Mouse (Mus musculus): ENCODE measurements at regions not wholly inside any gene's neighbourhood (a gene's known extent, or its start where the extent isn't known, plus 50 kb on each side); places are given as distances from the start of the nearest gene placed in this dataset.
A peak's percentile ranks its signal among the peaks of the same experiment; 100 is the strongest.

GRCm38 (mm10) chr8:49845575-49845974, 1001.8 kb upstream of the Tenm3 start:
- no peak for DNase-seq

DNA sequence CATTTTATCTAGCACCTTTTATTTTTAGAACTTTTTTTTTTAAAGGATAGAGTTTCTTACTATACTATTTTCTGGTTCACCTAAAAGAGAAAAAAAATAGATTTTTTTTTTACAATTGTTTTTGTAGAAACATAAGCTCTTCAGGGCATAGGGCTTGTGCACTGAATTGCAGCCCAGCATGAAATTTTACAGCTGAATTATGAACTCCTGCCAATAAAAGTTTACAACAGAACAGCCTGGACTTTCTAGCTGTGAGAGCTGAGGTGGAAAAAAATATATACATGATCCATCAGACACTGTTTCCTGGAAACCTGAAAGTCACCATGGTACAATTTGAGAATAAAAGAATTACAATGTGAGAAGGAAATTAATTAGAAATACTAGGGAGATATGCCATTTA, 988.2 kb upstream of the Tenm3 start:
- DNase-seq: no peak

GRCm38 (mm10) chr8:49829345-49829744, 985.6 kb upstream of the Tenm3 start:
- DNase-seq: peak; percentile 47

DNA sequence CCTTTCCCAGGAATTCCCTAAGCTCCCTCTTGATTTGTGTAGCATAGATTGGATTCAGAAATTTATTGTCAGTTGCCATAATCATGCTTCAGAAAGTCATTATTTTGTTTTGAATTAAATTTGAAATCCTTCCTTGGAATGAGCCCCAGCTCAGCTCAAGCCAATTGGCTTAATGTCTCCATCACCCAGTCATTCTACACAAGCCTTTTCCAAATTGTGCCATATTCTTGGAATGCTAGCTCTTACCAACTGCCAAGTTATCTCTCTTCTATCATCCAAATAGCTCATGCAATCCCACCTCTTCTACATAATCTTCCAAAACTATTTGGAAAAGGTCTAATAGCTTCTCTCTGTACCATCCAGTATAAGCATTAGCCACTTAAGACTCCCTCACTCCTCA, 982.5 kb upstream of the Tenm3 start:
- DNase-seq: no peak

DNA sequence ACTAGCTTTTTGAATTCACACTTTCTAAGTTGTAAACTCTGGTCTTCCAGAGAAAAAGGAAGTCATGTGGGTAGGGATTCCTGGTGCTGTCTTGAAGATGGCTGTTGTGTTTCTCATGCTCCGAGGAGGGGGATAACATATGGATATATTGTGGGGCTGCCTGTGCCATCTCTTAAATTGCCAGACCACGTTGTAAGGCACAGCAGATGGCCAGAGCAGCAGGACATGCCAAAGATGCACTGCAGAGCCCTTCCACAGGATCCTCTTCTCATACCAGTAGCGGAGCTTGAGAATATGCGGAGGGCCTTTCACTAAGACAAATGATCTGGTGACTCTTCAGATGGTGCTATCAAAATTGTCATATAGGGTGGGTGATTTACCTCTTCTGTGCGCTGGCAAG, 981.2 kb upstream of the Tenm3 start:
- no peak for DNase-seq

DNA sequence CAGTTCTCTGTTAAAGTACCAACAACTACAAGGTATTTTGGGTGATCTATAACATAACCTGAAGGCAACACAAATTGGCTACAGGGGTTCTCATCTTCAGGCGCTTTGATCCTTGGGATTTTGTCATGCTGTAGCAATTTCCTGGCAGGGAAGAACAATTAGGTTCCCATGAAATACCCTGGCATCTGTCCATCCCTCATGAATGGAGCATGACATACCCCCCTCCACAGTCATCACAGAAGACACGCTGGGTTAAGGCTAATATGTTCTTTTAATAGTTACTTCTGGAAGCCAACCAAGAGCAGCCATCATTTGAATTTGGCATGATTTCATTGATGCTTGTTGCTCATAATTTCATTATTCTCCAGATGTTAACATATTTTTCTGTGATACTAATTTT, 979.0 kb upstream of the Tenm3 start:
- no peak for DNase-seq

GRCm38 (mm10) chr8:49799236-49799635, 955.5 kb upstream of the Tenm3 start:
- DNase-seq: no peak

GRCm38 (mm10) chr8:49796741-49797140, 953.0 kb upstream of the Tenm3 start:
- no peak for DNase-seq

DNA sequence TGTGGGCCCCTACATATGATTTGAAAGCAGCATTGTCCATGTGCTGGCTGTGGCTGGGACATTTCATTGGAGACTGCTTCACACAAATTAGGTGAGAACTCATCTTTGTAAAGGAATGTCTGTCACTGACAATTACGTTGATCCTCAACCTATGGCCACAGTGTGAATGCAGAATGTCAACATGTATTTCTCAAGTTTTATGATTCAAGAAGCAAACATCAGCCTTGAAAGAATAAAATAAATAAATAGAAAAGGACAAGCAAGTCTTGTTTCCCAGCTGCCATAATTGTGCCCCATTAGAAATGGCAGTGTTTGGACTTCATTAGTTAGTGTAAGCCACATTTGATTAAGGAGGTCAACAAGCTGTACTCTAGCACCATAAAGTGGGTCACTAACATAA, 950.7 kb upstream of the Tenm3 start:
- no peak for DNase-seq

DNA sequence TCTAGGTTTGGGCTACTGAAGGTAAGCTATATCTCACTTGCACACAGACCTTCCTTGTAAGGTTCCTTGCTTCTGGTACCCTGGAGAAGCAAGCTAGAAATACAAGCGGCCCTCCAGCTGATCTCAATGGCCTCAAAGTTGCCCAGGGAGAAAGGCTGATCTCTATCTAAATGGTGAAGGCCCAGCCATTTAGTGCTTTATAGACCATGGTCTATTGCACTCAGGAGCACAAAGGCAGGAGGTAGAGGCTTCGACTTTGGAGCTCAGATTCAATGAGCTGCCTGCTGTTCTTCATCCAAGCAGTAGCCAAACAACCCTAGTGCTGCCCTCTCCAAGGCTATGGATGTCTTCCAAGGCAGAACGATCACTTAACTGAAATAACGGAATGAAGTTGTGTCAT, 926.1 kb upstream of the Tenm3 start:
- no peak for DNase-seq

GRCm38 (mm10) chr8:49738043-49738442, 894.3 kb upstream of the Tenm3 start:
- DNase-seq: no peak

- no peak for DNase-seq
These were observed 885.4 kb upstream of the Tenm3 start for GRCm38 (mm10) chr8:49729156-49729555.

DNA sequence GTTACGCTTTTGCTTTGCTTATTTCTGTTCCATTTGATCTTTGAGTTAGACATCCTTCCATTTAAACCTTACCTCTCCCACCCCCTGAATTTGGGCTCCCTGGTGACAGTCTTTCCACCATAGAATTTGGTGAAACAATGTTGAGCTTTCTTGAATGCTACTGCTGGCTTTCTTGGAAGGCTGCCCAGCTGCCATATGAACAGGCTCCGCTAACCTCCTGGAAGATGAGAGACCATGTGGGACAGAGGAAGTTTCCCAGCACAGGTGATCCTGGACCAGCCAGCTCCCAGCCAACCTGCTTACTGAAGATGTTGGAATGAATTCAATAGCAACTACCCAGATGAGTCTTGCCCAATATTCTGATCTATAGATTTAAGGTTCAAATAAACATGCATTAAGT, 868.6 kb upstream of the Tenm3 start:
- DNase-seq: peak; percentile 10

DNA sequence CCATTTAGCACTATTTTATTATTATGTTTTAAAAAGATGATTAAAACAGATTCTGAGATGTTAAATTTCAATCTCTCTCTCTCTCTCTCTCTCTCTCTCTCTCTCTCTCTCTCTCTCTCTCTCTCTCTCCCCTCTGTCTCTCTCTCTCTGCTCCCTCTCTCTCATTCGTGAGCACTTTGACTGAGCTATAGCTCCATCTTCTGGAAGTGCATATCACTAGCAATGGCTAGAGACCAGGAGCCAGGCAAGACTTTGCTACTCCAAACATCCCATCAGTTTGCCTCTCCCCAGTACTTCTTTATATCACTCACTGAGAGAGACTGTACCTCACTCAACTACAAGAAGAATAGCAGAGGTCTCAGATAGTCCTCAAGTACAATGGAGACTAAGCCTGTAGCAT, 865.0 kb upstream of the Tenm3 start:
- no peak for DNase-seq

DNA sequence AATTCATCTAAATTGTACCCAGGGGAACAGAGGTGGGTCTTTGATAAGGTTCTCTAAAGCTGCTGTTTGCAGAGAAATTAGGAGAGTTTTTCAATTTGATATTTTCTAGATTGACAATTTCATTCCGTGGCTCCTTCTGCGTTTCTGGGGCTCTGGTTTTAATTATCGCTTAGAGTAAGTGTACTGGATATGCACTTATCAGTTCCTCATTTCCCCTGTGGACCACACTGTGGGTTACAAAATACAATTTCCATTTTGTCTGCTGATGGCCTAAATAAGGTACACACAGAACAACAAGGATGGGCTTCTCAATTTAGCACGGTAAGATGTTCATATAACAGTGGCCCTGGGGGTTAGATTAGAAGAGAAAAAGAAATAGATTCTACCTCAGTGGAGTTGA, 855.3 kb upstream of the Tenm3 start:
- no peak for DNase-seq

DNA sequence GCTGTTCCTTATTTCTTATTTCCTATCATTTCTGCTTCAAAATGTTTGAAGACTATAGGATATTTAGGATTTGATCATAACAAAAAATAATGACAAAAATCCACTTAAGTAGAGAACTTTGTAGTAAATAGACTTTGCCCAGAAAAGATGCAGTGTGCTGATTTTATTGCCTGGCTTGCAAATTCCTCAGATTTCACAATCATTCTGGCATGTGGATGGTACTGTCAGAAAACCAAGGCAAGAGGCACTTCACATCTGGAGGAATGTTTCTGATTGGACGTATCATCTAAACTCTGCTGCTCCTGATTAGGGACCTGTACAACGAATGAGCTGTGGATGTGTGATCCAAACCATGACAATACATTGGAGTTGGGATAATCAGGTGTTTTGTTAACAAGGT, 853.0 kb upstream of the Tenm3 start:
- no peak for DNase-seq
